Mouse (Mus musculus): ENCODE data around the gene Vmn1r193. TPM values are rescaled to one million over a fixed set of nuclear protein-coding genes. Genes with fewer than 3 reads are reported as not detected.
"Not testable (repeated sequence)": the region's sequence is repeated elsewhere in the genome, so short reads cannot be mapped to it uniquely, and the experiment has no call there.

The Vmn1r193 gene
- polyA plus RNA-seq (2014; fragmentation: Nextera tagmentation; extraction: Ambion mirVana), result not detected in 2 replicates

- H3K4me3 ChIP-seq (ENCODE audit: low read depth, low read length); H3K4me2 ChIP-seq; H3K27ac ChIP-seq (ENCODE audit: low read depth, low read length); ATAC-seq (ENCODE audit: low FRiP score); H3K9me3 ChIP-seq (ENCODE audit: control insufficient read depth, low read length); DNase-seq (ENCODE audit: low spot score, missing footprints); H3K36me3 ChIP-seq (ENCODE audit: control insufficient read depth, insufficient read depth, low read length); H3K27me3 ChIP-seq (ENCODE audit: control insufficient read depth, insufficient read depth, low read length); H3K4me1 ChIP-seq (ENCODE audit: control insufficient read depth, insufficient read depth, low read length); H3K9ac ChIP-seq (ENCODE audit: low read length): not testable (repeated sequence)
- WGBS, result 86% methylated on average over 1 of the region's 1 CpGs
Measured at GRCm38 (mm10) chr13:22223060-22223459, at the start of gene Vmn1r193. Gene Vmn1r193, minus strand, starts transcription at chr13:22223160.

DNA sequence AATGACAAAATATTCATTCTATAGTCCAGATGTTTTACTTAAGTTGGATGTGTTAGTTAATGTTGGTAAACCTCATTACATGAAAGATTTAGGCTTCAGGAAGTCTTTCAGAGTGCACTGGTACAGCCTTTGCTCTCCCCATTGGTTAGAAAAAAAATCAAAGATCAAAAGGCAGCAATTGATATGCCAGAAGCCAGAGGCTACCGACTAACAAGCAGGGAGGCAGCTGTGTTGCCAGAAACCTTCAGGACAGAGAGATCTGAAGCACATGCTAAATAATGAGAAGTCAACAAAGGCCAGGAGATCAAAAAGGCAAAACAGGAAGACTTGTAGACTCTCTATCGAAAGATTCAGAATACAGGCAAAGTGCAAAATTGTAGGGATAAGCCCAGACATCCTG, 48.8 kb upstream of the Vmn1r193 start:
- Histone ChIP-seq H3K27ac (ENCODE audit: low read depth, low read length) (no peak overlapping the region), H3K4me1 (ENCODE audit: control insufficient read depth, insufficient read depth, low read length) (no peaks in the 10 kb centered on the region), H3K27me3 (ENCODE audit: control insufficient read depth, insufficient read depth, low read length) (no peaks in the 10 kb centered on the region), H3K9ac (ENCODE audit: low read length) (no peak overlapping the region), H3K4me3 (ENCODE audit: low read depth, low read length) (no peak overlapping the region), H3K9me3 (ENCODE audit: control insufficient read depth, low read length) (no peaks in the 10 kb centered on the region), H3K4me2 (no peak overlapping the region), H3K36me3 (ENCODE audit: control insufficient read depth, insufficient read depth, low read length) (no peaks in the 10 kb centered on the region)
- ATAC-seq (ENCODE audit: low FRiP score) (no peak), DNase-seq (ENCODE audit: low spot score, missing footprints) (no peak)
- WGBS, result 38% methylated on average over 2 of the region's 2 CpGs

GRCm38 (mm10) chr13:22270222-22270621, 47.3 kb upstream of the Vmn1r193 start, which contains the start of gene Vmn1r195:
Gene Vmn1r195, plus strand, starts transcription at chr13:22270522.
- H3K36me3 ChIP-seq (ENCODE audit: control insufficient read depth, insufficient read depth, low read length); H3K27ac ChIP-seq (ENCODE audit: low read depth, low read length); H3K27me3 ChIP-seq (ENCODE audit: control insufficient read depth, insufficient read depth, low read length); ATAC-seq (ENCODE audit: low FRiP score); H3K4me1 ChIP-seq (ENCODE audit: control insufficient read depth, insufficient read depth, low read length); H3K4me3 ChIP-seq (ENCODE audit: low read depth, low read length); H3K9me3 ChIP-seq (ENCODE audit: control insufficient read depth, low read length); H3K9ac ChIP-seq (ENCODE audit: low read length); H3K4me2 ChIP-seq; DNase-seq (ENCODE audit: low spot score, missing footprints): not testable (repeated sequence)
- 88% methylated on average over 1 of the region's 1 CpGs for WGBS

DNA sequence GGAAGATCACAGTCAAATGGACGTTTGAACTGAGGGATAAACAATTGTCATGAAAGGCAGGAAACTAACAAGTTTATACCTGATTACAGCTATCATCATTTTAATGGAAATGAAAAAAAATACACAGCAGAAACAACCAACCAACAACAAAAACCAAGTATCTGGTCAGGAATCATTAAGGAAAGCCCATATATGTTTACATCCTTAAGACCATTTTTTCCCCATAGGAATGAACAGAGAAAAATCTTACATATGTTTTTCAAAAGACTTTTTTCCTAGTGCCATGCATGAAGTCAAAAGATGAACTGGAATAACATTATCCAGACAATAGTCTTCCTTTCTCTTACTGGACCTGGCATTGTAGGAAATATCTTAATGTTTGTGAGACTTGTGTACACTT, 21.0 kb upstream of the Vmn1r193 start, which contains the start of gene Vmn1r194:
Gene Vmn1r194 (plus strand): TSS at position 301 of the 400 bp plus-strand sequence.
- H3K9me3 ChIP-seq (ENCODE audit: control insufficient read depth, low read length), result no peaks in the 10 kb centered on the region
- H3K27ac ChIP-seq (ENCODE audit: low read depth, low read length), result no peak within 1 kb of the TSS
- H3K36me3 ChIP-seq (ENCODE audit: control insufficient read depth, insufficient read depth, low read length), result no peaks in the 10 kb centered on the region
- no peak within 1 kb of the TSS for H3K4me2 ChIP-seq
- no peak for DNase-seq (ENCODE audit: low spot score, missing footprints)
- no peak within 1 kb of the TSS for H3K9ac ChIP-seq (ENCODE audit: low read length)
- no peak for ATAC-seq (ENCODE audit: low FRiP score)
- no peaks in the 10 kb centered on the region for H3K27me3 ChIP-seq (ENCODE audit: control insufficient read depth, insufficient read depth, low read length)
- H3K4me1 ChIP-seq (ENCODE audit: control insufficient read depth, insufficient read depth, low read length), result no peaks in the 10 kb centered on the region
- 74% methylated on average over 1 of the region's 1 CpGs for WGBS
- no peak within 1 kb of the TSS for H3K4me3 ChIP-seq (ENCODE audit: low read depth, low read length)

GRCm38 (mm10) chr13:22192756-22193155, 30.2 kb downstream of the Vmn1r193 start:
- H3K4me1 ChIP-seq (ENCODE audit: control insufficient read depth, insufficient read depth, low read length); H3K9ac ChIP-seq (ENCODE audit: low read length); ATAC-seq (ENCODE audit: low FRiP score); H3K4me3 ChIP-seq (ENCODE audit: low read depth, low read length); DNase-seq (ENCODE audit: low spot score, missing footprints); H3K4me2 ChIP-seq; H3K27me3 ChIP-seq (ENCODE audit: control insufficient read depth, insufficient read depth, low read length); H3K36me3 ChIP-seq (ENCODE audit: control insufficient read depth, insufficient read depth, low read length); H3K9me3 ChIP-seq (ENCODE audit: control insufficient read depth, low read length); H3K27ac ChIP-seq (ENCODE audit: low read depth, low read length): not testable (repeated sequence)
- 66% methylated on average over 3 of the region's 3 CpGs for WGBS

GRCm38 (mm10) chr13:22191041-22191440, 31.9 kb downstream of the Vmn1r193 start, which contains the start of gene Vmn1r192:
Gene Vmn1r192, minus strand, starts transcription at chr13:22191141.
- Histone ChIP-seq H3K36me3 (ENCODE audit: control insufficient read depth, insufficient read depth, low read length) (no peaks in the 10 kb centered on the region), H3K27me3 (ENCODE audit: control insufficient read depth, insufficient read depth, low read length) (no peaks in the 10 kb centered on the region), H3K27ac (ENCODE audit: low read depth, low read length) (no peak within 1 kb of the TSS), H3K4me3 (ENCODE audit: low read depth, low read length) (no peak within 1 kb of the TSS), H3K9me3 (ENCODE audit: control insufficient read depth, low read length) (no peaks in the 10 kb centered on the region), H3K4me1 (ENCODE audit: control insufficient read depth, insufficient read depth, low read length) (no peaks in the 10 kb centered on the region), H3K9ac (ENCODE audit: low read length) (no peak within 1 kb of the TSS), H3K4me2 (no peak within 1 kb of the TSS)
- DNase-seq (ENCODE audit: low spot score, missing footprints), result no peak
- no peak for ATAC-seq (ENCODE audit: low FRiP score)

GRCm38 (mm10) chr13:22190385-22190784, 32.6 kb downstream of the Vmn1r193 start:
- WGBS, result 81% methylated on average over 2 of the region's 2 CpGs
- ATAC-seq (ENCODE audit: low FRiP score), result no peak
- no peaks in the 10 kb centered on the region for H3K36me3 ChIP-seq (ENCODE audit: control insufficient read depth, insufficient read depth, low read length)

GRCm38 (mm10) chr13:22189313-22189712, 33.6 kb downstream of the Vmn1r193 start:
- H3K9me3 ChIP-seq (ENCODE audit: control insufficient read depth, low read length), result no peaks in the 10 kb centered on the region

More at GRCm38 (mm10) chr13:22190385-22190784, 32.6 kb downstream of the Vmn1r193 start:
- H3K4me1 ChIP-seq (ENCODE audit: control insufficient read depth, insufficient read depth, low read length), result no peaks in the 10 kb centered on the region
- no peaks in the 10 kb centered on the region for H3K9me3 ChIP-seq (ENCODE audit: control insufficient read depth, low read length)
- no peak overlapping the region for H3K27ac ChIP-seq (ENCODE audit: low read depth, low read length)
- no peak for DNase-seq (ENCODE audit: low spot score, missing footprints)
- no peak overlapping the region for H3K4me3 ChIP-seq (ENCODE audit: low read depth, low read length)
- no peak overlapping the region for H3K9ac ChIP-seq (ENCODE audit: low read length)
- H3K27me3 ChIP-seq (ENCODE audit: control insufficient read depth, insufficient read depth, low read length), result no peaks in the 10 kb centered on the region
- no peak overlapping the region for H3K4me2 ChIP-seq

DNA sequence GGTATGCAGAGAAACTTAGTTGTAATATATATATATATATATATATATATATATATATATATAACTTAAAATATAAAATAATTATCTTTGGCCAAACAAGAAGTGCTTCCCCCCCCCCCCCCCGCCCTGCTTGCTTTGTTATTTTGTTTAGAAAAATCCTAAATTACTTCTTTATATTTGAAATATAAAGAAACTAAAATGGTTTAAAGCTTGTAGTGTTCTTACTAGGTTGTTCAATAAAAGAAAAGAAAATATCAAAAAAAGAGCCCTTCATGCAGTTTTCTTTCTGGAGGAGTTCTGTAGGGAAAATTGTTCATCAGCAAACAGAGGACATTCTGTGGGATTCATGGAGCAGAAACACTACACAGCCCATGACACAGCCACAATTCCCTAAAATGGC, 39.1 kb downstream of the Vmn1r193 start, which contains the start of gene Vmn1r191:
Gene Vmn1r191 (minus strand): TSS at position 101 of the 400 bp plus-strand sequence.
- Histone ChIP-seq H3K27me3 (ENCODE audit: control insufficient read depth, insufficient read depth, low read length) (no peaks in the 10 kb centered on the region), H3K27ac (ENCODE audit: low read depth, low read length) (no peak within 1 kb of the TSS), H3K36me3 (ENCODE audit: control insufficient read depth, insufficient read depth, low read length) (no peaks in the 10 kb centered on the region), H3K9ac (ENCODE audit: low read length) (no peak within 1 kb of the TSS), H3K4me1 (ENCODE audit: control insufficient read depth, insufficient read depth, low read length) (no peaks in the 10 kb centered on the region), H3K9me3 (ENCODE audit: control insufficient read depth, low read length) (no peaks in the 10 kb centered on the region), H3K4me3 (ENCODE audit: low read depth, low read length) (no peak within 1 kb of the TSS), H3K4me2 (no peak within 1 kb of the TSS)
- DNase-seq (ENCODE audit: low spot score, missing footprints) (no peak), ATAC-seq (ENCODE audit: low FRiP score) (no peak)
- 64% methylated on average over 1 of the region's 1 CpGs for WGBS

More at GRCm38 (mm10) chr13:22189313-22189712, 33.6 kb downstream of the Vmn1r193 start:
- no peak for DNase-seq (ENCODE audit: low spot score, missing footprints)
- H3K27ac ChIP-seq (ENCODE audit: low read depth, low read length), result no peak overlapping the region
- no peak for ATAC-seq (ENCODE audit: low FRiP score)
- no peak overlapping the region for H3K9ac ChIP-seq (ENCODE audit: low read length)
- H3K4me2 ChIP-seq, result no peak overlapping the region
- H3K36me3 ChIP-seq (ENCODE audit: control insufficient read depth, insufficient read depth, low read length), result no peaks in the 10 kb centered on the region
- 94% methylated on average over 2 of the region's 2 CpGs for WGBS
- H3K27me3 ChIP-seq (ENCODE audit: control insufficient read depth, insufficient read depth, low read length), result no peaks in the 10 kb centered on the region
- H3K4me3 ChIP-seq (ENCODE audit: low read depth, low read length), result no peak overlapping the region
- H3K4me1 ChIP-seq (ENCODE audit: control insufficient read depth, insufficient read depth, low read length), result no peaks in the 10 kb centered on the region

All from midbrain, embryonic 11.5 days (tissue).